Mouse (Mus musculus) limb, embryonic 12.5 days (tissue): Measurements from ENCODE around the gene Pif1. TPM values are rescaled to one million over a fixed set of nuclear protein-coding genes. Genes with fewer than 3 reads are reported as not detected.

Source experiments
- ATAC-seq: fragments of 200-750 bp; cut with Nextera tagmentation; 2 replicates; pipeline ENCODE4 v1.8.0; 2017; ENCODE audit warnings: low read depth, moderate TSS enrichment; ENCODE audit not compliant: insufficient number of reproducible peaks, insufficient read depth, low FRiP score, low TSS enrichment
- H3K27ac ChIP-seq: fragments of 300-500 bp; sonication (generic); 2 replicates; pipeline ENCODE4 v1.5.1; 2016; ENCODE audit warnings: mild to moderate bottlenecking, moderate library complexity
- H3K27me3 ChIP-seq: fragments of 300-500 bp; sonication (generic); 2 replicates; pipeline ENCODE4 v1.6.1; 2016; ENCODE audit warnings: mild to moderate bottlenecking, moderate library complexity
- H3K36me3 ChIP-seq: fragments of 300-500 bp; sonication (generic); 2 replicates; pipeline ENCODE4 v1.6.1; 2016; ENCODE audit warnings: mild to moderate bottlenecking, moderate library complexity
- H3K4me1 ChIP-seq: fragments of 300-500 bp; sonication (generic); replicated peaks from 2 replicates; pipeline ENCODE4 v1.6.1; 2016
- H3K4me2 ChIP-seq: fragments of 300-500 bp; sonication (generic); 2 replicates; pipeline ENCODE4 v1.6.1; 2016; ENCODE audit warnings: mild to moderate bottlenecking, moderate library complexity
- H3K4me3 ChIP-seq: fragments of 300-500 bp; sonication (generic); replicated peaks from 2 replicates; pipeline ENCODE4 v1.5.1; 2016; ENCODE audit warnings: mild to moderate bottlenecking
- H3K9ac ChIP-seq: fragments of 300-500 bp; sonication (generic); replicated peaks from 2 replicates; pipeline ENCODE4 v1.6.1; 2016; ENCODE audit warnings: mild to moderate bottlenecking, moderate library complexity
- H3K9me3 ChIP-seq: fragments of 300-500 bp; sonication (generic); 2 replicates; pipeline ENCODE4 v1.6.1; 2016; ENCODE audit warnings: mild to moderate bottlenecking, moderate library complexity
- WGBS: fragments of 180-500 bp; shearing (Covaris S2); methylation state at CpG from one replicate; pipeline ENCODE4 v1.1.7; 2016; 5-methylcytosine and 5-hydroxymethylcytosine counted together
- polyA plus RNA-seq: library from polyadenylated mRNA; unstranded; fragments of >200 nt; fragmentation: Nextera tagmentation; extraction: Ambion mirVana; gene quantifications from 2 replicates; pipeline ENCODE4 v1.2.1, GENCODE M21; 2016

Pif1 gene
- polyA plus RNA-seq, 1 experiment from 2014 or later: 22.8 TPM

DNA sequence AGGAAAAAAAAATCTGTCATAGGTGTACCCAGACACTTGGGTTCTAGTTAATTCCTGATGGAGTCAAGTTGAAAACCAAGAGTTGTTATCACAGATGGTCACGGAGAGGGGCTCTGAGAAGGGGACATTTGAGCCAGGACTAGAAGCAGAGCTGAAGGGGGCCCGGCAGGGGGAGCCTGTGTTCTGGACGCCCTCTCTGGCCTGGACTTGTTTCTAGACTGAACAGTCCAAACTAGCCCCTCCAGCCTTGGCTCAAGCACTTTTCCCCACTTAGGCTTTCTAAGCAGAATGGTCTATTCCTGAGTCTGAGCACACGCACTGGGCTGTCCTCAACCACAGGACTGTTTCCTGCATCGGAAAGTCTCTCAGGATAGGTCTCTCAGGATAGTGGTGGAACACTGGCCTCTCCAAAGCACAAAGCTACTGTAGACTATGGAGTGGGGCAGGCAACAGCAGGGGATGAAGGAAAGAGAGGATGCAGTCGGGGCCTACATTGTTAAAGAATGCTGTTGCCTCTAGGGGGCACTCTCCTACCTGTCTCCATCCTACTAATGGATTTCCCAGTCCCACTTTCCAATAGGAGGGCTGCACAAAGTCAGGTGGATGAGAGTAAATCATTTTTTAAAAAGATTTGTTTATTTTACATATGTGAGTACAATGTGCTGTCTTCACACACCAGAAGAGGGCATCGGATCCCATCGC lies 16.6 kb downstream of the Pif1 start:
- WGBS: 47% methylated on average over 8 of the region's 8 CpGs
- Histone ChIP-seq H3K9me3 (no peaks in the 10 kb centered on the region), H3K4me2 (no peak overlapping the region), H3K4me3 (no peak overlapping the region), H3K4me1 (peaks cover 11% of the 10 kb centered on the region; the same call in 1 of the 2 replicates), H3K27ac (no peak overlapping the region), H3K36me3 (no peaks in the 10 kb centered on the region), H3K9ac (no peak overlapping the region), H3K27me3 (no peaks in the 10 kb centered on the region)
- ATAC-seq: no peak

GRCm38 (mm10) chr9:65605471-65606136 lies 18.6 kb downstream of the Pif1 start:
- 9% methylated on average over 9 of the region's 9 CpGs for WGBS
- Histone ChIP-seq H3K4me3 (no peak overlapping the region), H3K4me1 (peaks cover 11% of the 10 kb centered on the region; the same call in 1 of the 2 replicates), H3K36me3 (no peaks in the 10 kb centered on the region), H3K27ac (0 out of 2 replicates have a peak overlapping the region, but pooled peaks have one; percentile 23), H3K9me3 (no peaks in the 10 kb centered on the region), H3K4me2 (peak overlapping the region; percentile 43), H3K9ac (no peak overlapping the region; the same call in 1 of the 2 replicates), H3K27me3 (no peaks in the 10 kb centered on the region)
- peak; percentile 75 for ATAC-seq

GRCm38 (mm10) chr9:65606321-65607109 lies 19.6 kb downstream of the Pif1 start:
- H3K4me1 ChIP-seq: peaks cover 11% of the 10 kb centered on the region; the same call in 1 of the 2 replicates
- no peaks in the 10 kb centered on the region for H3K27me3 ChIP-seq
- H3K27ac ChIP-seq: peak overlapping the region; percentile 41; the same call in 1 of the 2 replicates
- no peak overlapping the region for H3K4me3 ChIP-seq
- H3K4me2 ChIP-seq: no peak overlapping the region
- no peaks in the 10 kb centered on the region for H3K9me3 ChIP-seq
- no peak overlapping the region for H3K9ac ChIP-seq
- no peak for ATAC-seq
- H3K36me3 ChIP-seq: no peaks in the 10 kb centered on the region
- WGBS: 33% methylated on average over 9 of the region's 9 CpGs

- H3K9me3 ChIP-seq: no peaks in the 10 kb centered on the region
- H3K9ac ChIP-seq: no peak overlapping the region
- H3K4me3 ChIP-seq: no peak overlapping the region
- no peak for ATAC-seq
- H3K4me2 ChIP-seq: no peak overlapping the region
- WGBS: 56% methylated on average over 2 of the region's 2 CpGs
- H3K36me3 ChIP-seq: no peaks in the 10 kb centered on the region
- H3K27ac ChIP-seq: no peak overlapping the region
- no peaks in the 10 kb centered on the region for H3K27me3 ChIP-seq
- peaks cover 11% of the 10 kb centered on the region; the same call in 1 of the 2 replicates for H3K4me1 ChIP-seq
Observed at GRCm38 (mm10) chr9:65607120-65607519, 20.2 kb downstream of the Pif1 start.

DNA sequence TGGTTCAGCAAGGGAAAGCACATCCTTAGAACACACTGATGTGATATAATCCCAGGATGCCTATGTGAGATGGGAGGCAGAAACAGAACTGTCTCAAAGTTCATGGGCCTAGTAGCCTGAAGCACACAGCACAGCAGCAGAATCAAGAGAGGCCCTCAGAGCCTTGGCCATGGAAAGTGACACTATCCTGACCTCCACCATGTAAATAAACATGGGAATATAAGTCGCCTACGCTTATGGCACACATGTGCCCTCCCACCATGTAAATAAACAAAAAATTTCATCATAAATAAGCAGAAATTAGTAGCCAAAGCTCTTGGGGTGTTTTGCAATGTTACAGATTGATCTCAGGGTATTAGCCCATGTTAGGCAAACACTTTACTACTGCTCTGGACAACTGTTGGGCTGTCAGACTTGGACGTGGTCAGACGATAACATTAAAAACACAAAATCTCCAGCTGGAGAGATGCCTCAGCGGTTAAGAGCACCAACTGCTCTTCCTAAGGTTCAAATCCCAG lies 25.1 kb downstream of the Pif1 start:
- Histone ChIP-seq H3K4me3 (no peak overlapping the region), H3K4me1 (no peaks in the 10 kb centered on the region), H3K27me3 (no peaks in the 10 kb centered on the region), H3K27ac (no peak overlapping the region), H3K9ac (no peak overlapping the region), H3K9me3 (no peaks in the 10 kb centered on the region), H3K36me3 (no peaks in the 10 kb centered on the region), H3K4me2 (no peak overlapping the region)
- WGBS: 93% methylated on average over 5 of the region's 5 CpGs
- ATAC-seq: no peak

DNA sequence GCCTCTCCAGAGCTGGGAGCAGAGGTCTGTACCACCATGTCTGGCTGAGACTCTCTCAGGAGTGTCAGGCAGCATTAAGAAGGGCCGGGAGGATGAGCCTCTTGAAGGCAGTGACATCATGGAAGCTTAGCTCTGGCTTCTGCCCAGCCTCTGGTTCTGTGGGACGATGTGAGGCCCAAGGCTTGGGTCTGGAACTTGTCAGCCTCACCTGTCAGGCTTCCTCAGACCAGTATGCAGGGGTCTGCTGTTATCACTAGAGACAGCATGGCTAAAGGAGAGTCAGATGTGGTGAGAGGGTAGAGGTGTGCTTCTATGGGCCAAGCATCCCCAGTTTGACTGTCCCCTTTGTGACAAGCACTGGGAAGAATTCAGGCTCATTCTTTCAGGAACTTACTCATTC lies 26.1 kb downstream of the Pif1 start:
- Histone ChIP-seq H3K9ac (no peak overlapping the region), H3K36me3 (no peaks in the 10 kb centered on the region), H3K9me3 (no peaks in the 10 kb centered on the region), H3K27ac (no peak overlapping the region), H3K27me3 (no peaks in the 10 kb centered on the region), H3K4me1 (no peaks in the 10 kb centered on the region), H3K4me2 (no peak overlapping the region), H3K4me3 (no peak overlapping the region)
- ATAC-seq: no peak
- 14% methylated on average over 2 of the region's 2 CpGs for WGBS

GRCm38 (mm10) chr9:65619311-65619710 lies 32.4 kb downstream of the Pif1 start:
- H3K27me3 ChIP-seq: no peaks in the 10 kb centered on the region
- no peak overlapping the region for H3K4me3 ChIP-seq
- WGBS: 64% methylated on average over 3 of the region's 3 CpGs
- H3K4me2 ChIP-seq: no peak overlapping the region
- H3K9ac ChIP-seq: no peak overlapping the region
- no peaks in the 10 kb centered on the region for H3K36me3 ChIP-seq
- H3K27ac ChIP-seq: no peak overlapping the region
- H3K9me3 ChIP-seq: no peaks in the 10 kb centered on the region
- ATAC-seq: no peak
- H3K4me1 ChIP-seq: no peaks in the 10 kb centered on the region

GRCm38 (mm10) chr9:65621196-65621595 lies 34.2 kb downstream of the Pif1 start:
- Histone ChIP-seq H3K27ac (no peak overlapping the region), H3K4me3 (no peak overlapping the region), H3K9me3 (no peaks in the 10 kb centered on the region), H3K4me2 (no peak overlapping the region), H3K9ac (no peak overlapping the region), H3K27me3 (peaks cover under 1% of the 10 kb centered on the region; the same call in 1 of the 2 replicates), H3K36me3 (no peaks in the 10 kb centered on the region), H3K4me1 (no peaks in the 10 kb centered on the region)
- WGBS: 87% methylated on average over 4 of the region's 4 CpGs
- ATAC-seq: no peak

GRCm38 (mm10) chr9:65621666-65622065 lies 34.7 kb downstream of the Pif1 start:
- no peak overlapping the region for H3K9ac ChIP-seq
- no peaks in the 10 kb centered on the region for H3K9me3 ChIP-seq
- no peak for ATAC-seq
- H3K4me2 ChIP-seq: no peak overlapping the region
- H3K27me3 ChIP-seq: peaks cover 4% of the 10 kb centered on the region; the same call in 1 of the 2 replicates
- H3K4me1 ChIP-seq: no peaks in the 10 kb centered on the region
- H3K4me3 ChIP-seq: no peak overlapping the region
- no peaks in the 10 kb centered on the region for H3K36me3 ChIP-seq
- no peak overlapping the region for H3K27ac ChIP-seq
- WGBS: 75% methylated on average over 2 of the region's 2 CpGs

DNA sequence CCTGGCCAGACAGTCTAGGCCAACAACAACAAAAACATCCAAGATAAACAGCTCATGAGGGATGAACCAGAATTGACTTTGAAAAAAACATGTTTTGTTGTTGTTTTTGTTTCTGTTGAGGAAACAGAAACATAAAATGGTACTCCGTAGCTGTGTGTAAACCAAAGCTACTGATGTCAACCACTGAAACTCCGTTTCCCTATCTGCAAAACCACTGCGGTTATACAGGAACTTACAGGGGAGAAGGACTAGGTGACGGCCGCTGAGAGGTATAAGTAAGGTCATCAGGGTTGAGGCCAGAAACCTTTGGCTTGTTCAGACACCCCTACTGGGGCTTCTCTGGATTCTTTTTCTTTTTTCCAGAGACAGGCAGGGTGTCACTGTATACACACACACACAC lies 35.9 kb downstream of the Pif1 start:
- Histone ChIP-seq H3K36me3 (no peaks in the 10 kb centered on the region), H3K4me2 (no peak overlapping the region), H3K27ac (no peak overlapping the region), H3K4me3 (no peak overlapping the region), H3K4me1 (no peaks in the 10 kb centered on the region), H3K27me3 (peaks cover 12% of the 10 kb centered on the region), H3K9ac (no peak overlapping the region), H3K9me3 (no peaks in the 10 kb centered on the region)
- 85% methylated on average over 5 of the region's 5 CpGs for WGBS
- ATAC-seq: no peak

GRCm38 (mm10) chr9:65624266-65624665 lies 37.3 kb downstream of the Pif1 start:
- Histone ChIP-seq H3K4me3 (no peak overlapping the region), H3K4me1 (peaks cover 8% of the 10 kb centered on the region), H3K27me3 (peaks cover 24% of the 10 kb centered on the region), H3K4me2 (no peak overlapping the region), H3K27ac (no peak overlapping the region), H3K9ac (no peak overlapping the region), H3K9me3 (no peaks in the 10 kb centered on the region), H3K36me3 (no peaks in the 10 kb centered on the region)
- ATAC-seq: no peak
- 53% methylated on average over 2 of the region's 2 CpGs for WGBS
